Mouse (Mus musculus) cerebellum, adult 18-20 months (tissue): ENCODE measurements around the gene Ifi202b.
"Not testable (repeated sequence)": the region's sequence is repeated elsewhere in the genome, so short reads cannot be mapped to it uniquely, and the experiment has no call there.

Source experiments
- DNase-seq, 2 experiments: peaks; one replicate each; pipeline ENCODE4 v3.0.0; 2021

The Ifi202b gene

DNA sequence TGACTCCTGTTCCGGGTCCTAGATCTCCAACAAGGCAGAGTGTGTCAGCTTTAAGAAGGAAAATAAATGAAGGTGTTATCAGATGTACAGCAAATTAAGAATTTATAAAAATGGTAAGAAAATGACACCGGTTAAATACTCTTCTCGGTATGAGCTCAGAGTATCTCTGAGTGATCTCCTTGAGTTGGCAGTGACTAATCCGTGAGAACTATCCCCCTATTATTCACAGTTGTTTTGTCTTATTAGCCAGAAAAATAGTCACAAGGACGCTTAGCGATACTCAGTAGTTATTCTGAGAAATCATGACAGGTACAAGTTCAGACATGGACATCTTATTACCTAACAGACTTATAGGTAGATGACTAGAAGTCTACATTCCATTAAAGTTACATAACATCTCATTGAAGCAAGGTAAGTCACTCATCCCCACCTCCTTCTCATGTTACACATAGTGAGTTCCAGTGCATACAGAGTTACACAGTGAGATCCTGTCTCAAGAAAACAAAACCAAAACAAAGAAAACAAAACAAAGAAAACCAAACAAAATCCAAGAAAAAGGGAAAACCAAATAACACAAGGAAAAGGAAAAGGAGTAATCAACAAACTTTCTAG, at the start of gene Ifi202b:
Gene Ifi202b, minus strand, starts transcription at position 51 of the 612 bp plus-strand sequence.
- not testable (repeated sequence) for DNase-seq

DNA sequence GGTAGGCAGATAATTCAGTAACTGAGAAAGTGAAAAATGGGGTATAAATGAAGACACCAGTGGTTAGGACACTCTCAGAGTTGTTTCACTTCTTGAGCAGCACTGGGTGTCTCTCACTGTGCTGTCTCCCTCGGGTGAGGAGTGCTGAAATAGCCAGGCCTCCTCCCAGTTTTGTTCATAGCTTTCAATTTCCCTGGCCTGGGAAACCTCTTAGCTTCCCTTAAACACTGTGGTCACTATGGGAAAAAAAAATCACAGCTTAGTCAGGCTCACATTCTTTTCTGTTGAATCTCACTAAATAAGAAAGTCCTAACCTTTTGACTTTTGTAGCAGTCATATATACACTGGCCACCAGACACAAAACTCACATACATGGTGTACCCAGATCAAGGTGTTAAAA, 49.2 kb upstream of the Ifi202b start, which contains the start of gene Ifi205:
Gene Ifi205, minus strand, starts transcription at position 113 of the 400 bp plus-strand sequence.
- no peak for DNase-seq

DNA sequence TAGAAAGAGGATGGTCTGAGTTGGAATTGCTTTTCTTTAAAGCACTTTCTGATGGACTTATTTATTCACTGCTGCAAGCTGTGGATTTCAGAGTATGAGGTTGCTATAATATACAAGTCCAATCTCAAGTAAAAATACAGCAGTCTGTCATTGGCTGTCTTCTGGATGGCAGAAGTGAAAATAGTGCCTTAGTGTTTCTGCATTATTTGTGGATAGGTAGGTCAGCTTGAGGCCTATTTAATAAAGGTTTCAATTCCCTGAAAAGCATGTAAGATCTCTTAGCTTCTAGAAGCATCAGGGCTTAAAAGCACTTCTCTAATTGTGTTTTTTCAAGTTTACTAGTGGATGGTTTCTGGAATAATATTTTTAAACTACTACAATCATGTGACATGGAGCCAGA, 24.5 kb upstream of the Ifi202b start:
- not testable (repeated sequence) for DNase-seq

- DNase-seq, result not testable (repeated sequence)
These were observed 22.0 kb upstream of the Ifi202b start for GRCm38 (mm10) chr1:174004352-174005109.

- DNase-seq, result no peak
These were observed 12.5 kb upstream of the Ifi202b start for GRCm38 (mm10) chr1:173995003-173995402.

DNA sequence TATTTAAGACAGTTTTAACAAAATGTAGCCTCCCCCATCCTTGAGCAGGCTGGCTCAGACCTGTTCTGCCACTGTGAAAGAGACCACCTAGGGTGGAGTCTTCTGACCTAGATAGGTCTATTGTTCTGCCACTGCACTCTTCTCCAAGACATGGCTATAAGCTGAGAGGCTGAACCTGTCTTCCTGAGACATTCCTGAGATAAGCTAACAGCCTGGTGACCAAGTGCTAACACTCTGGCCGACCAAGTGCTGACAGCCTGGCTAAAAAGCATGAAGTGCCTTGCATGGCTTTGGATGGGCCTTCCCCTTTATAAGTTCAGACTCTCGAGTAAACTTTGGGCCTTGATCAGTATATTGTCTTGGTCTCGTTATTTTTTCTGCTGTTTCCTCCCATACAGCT, 1.5 kb downstream of the Ifi202b start:
- not testable (repeated sequence) for DNase-seq

DNA sequence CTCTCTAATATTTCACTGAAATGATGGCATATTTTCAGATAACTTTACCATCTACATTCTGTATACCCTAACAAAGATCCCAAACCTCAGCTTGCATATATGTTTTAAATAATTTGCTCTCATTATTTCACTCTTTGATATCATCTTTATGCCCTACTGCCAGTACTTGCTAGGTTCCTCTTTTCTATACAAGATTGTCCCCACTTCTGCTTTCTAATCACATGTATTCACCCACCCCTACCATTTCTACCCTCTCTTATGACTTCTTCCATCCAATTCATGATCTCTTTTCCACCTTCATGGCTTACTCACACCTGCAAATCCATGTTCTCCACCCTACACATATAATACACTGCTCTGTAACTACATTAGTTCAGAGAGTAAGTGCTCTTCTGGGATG, 4.9 kb downstream of the Ifi202b start:
- no peak for DNase-seq

GRCm38 (mm10) chr1:173973111-173973510, 9.4 kb downstream of the Ifi202b start:
- no peak for DNase-seq

DNA sequence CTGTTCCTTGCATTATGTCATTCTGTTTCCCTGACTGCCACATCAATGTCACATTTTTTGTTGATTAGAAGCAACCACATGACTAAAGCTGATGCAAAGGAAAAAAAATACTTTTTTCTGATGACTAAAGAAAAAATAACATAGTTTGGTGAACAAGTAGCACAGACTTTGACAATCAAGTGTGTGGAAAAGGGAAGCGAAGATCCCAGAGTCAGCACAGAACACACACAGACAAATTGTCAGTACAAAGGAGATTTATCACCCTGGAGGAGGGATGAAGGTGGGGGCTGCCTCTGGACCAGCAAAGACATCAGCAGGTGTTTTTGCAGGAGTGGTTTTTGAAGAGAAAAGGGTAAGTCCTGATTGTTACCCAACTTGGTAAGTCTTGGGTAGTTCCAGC, 21.1 kb downstream of the Ifi202b start:
- not testable (repeated sequence) for DNase-seq

GRCm38 (mm10) chr1:173959998-173960397, 22.5 kb downstream of the Ifi202b start:
- DNase-seq, result not testable (repeated sequence)

- not testable (repeated sequence) for DNase-seq
These were observed 26.6 kb downstream of the Ifi202b start for GRCm38 (mm10) chr1:173955839-173956527.

DNA sequence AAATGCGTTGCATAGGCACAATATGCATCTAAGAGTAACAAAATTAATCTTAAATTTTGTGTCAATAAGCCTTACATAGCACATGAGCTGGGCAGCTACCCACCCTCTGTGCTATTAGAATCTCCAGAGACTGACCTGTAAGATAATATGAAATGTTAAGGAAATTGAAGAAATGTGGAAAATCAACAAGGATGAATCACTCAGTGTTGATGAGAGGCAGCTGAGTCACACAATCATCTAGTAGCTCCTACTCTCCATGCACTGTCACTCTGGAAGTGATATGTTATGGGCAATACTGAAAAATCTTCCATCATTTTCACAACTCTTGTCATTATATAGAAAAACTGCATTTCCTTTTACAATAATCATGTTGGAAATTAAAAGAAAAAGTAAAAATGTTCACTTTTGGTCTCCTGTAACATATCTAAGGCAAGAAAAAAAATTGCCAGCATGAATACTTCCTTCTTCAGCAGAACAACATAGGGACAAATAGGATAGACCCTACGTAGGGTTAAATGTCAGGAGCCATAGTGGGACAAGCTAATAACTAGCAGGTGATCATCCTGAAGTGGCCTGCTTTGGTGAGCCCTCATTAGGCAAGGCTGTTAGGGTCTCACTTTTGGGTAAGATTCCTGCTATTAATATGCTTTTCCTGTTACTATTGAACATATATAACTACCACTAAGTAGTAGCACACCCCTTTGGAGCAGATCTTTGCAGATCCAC, 27.3 kb downstream of the Ifi202b start:
- DNase-seq, result no peak

DNA sequence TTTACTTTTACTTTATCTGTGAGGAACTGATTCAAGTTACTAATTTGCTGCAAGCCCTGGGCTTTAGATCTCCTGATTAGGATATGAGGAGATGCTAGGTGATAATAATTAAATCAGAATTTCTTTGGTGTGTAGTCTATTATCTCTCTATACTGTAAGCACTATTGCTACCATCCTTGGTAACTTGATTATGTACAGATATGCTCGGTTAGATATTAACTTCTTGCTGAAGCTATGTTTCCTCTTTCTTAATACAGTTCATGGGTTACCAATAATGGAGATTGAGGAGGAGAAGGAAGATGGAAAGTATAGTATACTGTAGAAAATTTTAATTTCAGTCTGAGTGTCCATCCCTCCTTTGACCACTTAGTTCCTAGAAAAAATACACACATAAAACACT, 29.0 kb downstream of the Ifi202b start:
- DNase-seq, result no peak

- DNase-seq, result not testable (repeated sequence)
These were observed 33.5 kb downstream of the Ifi202b start for GRCm38 (mm10) chr1:173949044-173949443.

- not testable (repeated sequence) for DNase-seq
These were observed 39.8 kb downstream of the Ifi202b start for GRCm38 (mm10) chr1:173942780-173943066.

DNA sequence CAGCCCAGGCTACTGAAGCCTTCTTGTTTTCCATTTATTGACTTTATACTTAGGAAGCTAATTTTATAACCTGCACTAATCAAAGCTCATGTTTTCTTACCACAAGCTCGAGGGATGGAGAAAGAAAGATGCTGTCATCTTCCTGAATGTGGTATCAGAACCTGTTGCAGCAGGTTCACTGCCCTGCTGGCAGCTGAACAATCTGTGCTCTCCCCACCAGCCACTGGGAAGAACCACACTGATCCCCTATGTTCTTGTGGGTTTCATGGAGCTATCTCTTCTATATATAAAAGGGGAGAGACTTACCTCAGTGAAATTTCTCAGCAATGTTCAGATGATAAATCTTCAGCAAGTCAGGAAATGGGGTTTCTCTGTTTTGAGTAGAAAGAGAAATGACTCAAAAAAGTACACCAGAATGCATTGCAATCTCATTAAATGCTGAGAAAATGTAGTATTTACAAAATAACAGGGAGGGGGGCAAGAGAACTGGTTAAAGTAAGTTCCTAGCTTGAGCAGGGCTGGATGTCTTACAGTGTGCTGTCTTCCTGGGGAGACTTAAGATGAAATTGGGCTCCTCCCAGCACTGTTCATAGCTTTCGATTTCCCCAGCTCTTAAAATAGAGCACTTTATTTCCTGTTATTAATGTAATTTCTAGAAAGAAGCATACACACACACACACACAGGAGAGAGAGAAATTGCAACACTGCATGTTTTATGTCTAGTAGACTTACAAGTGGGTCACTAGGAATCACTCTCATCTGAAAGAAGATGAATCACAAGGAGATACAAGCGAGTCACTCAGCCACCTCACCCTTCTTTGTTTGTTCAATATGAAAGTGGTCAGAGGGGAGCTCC, 40.4 kb downstream of the Ifi202b start, which contains the start of the genes Mndal and Ifi203:
Gene Mndal, minus strand, starts transcription at position 568 of the 856 bp plus-strand sequence.
Gene Ifi203, minus strand, starts transcription at position 749 of the 856 bp plus-strand sequence.
- not testable (repeated sequence) for DNase-seq

DNA sequence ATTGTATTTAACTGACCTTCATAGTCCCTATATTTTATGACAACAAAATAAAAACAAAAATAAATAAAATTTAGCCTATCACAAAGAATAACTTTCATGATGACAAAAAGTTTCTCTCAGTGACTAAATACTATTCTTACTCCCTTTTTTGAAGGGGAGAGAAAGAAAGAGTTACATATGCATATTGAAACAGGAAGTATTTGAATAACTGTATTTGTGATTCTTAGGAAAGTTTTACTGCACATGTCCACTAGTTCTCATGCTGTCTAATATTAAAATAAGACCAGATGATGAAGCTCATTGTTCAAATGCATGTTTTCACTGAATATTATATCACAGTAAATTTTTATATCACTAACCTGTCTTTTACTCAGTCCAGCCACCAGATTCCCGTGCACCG, 41.0 kb downstream of the Ifi202b start:
- not testable (repeated sequence) for DNase-seq

GRCm38 (mm10) chr1:173919279-173919678, 63.3 kb downstream of the Ifi202b start:
- not testable (repeated sequence) for DNase-seq

DNA sequence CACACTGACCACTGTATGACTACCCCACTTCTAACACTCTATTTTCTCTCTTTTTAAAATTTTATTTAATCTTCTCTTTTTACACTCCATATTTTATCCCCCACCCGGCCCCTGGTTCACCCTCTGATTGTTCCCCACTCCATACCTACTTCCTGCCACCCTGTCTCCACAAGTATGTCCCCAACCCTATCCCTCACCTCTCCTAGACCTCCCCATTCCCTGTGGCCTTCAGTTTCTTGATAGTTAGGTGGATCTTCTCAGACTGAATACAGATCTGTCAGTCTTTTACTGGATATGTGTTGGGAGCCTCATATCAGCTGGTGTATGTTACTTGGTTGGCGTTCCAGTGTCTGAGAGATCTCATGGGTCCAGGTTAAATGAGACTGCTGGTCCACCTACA, 68.0 kb downstream of the Ifi202b start:
- DNase-seq, result no peak

DNA sequence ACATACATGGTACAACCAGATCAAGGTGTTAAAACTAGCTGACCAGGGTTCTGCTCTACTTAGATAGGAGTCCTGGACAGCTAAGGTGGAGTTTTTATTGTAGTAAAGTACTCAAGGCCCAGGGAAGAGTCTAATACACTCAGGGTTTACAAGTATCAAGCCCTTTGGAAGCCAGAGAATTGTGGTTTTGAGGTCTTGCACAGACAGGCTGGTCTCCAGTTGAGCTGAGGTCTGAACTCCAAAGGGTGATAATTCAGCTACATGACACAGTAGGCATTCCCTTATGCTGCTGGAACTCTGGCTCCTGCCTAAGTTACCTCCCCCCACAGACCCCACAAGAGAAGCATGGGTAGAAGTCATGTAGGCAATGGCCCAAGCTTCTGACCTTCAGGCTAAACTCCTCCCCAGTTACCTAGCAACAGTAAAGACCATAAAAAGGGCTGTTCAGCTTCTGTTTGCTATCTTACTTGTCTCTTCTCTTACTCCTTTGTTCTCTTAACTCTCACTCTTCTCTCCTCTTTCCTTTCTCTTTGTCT, 69.2 kb downstream of the Ifi202b start:
- not testable (repeated sequence) for DNase-seq
